Mouse (Mus musculus): ENCODE measurements around the gene Tnfaip3. TPM values are rescaled to one million over a fixed set of nuclear protein-coding genes. Genes with fewer than 3 reads are reported as not detected.

Tnfaip3 gene
- polyA plus RNA-seq, 1 experiment from 2014 or later = 3.5 TPM

- ATAC-seq (ENCODE audit: low FRiP score, low TSS enrichment) = peak; percentile 55; the same call in 1 of the 2 replicates
These were observed 55.5 kb downstream of the Tnfaip3 start for GRCm38 (mm10) chr10:18959777-18960492.

GRCm38 (mm10) chr10:18953706-18954071 lies 61.8 kb downstream of the Tnfaip3 start:
- H3K27ac ChIP-seq (ENCODE audit: low read depth, low read length) = no peak overlapping the region
- no peaks in the 10 kb centered on the region for H3K4me1 ChIP-seq (ENCODE audit: control insufficient read depth, insufficient read depth, low read length)
- no peak overlapping the region for H3K4me2 ChIP-seq (replicated peaks; ENCODE audit: low read depth, low read length)
- 26% methylated on average over 1 of the region's 1 CpGs for WGBS
- no peak overlapping the region for H3K4me3 ChIP-seq (ENCODE audit: low read length)
- no peaks in the 10 kb centered on the region for H3K36me3 ChIP-seq (ENCODE audit: control insufficient read depth, insufficient read depth, low read length)
- H3K9me3 ChIP-seq (ENCODE audit: control insufficient read depth, low read length) = no peaks in the 10 kb centered on the region
- H3K9ac ChIP-seq (ENCODE audit: low read depth, low read length) = no peak overlapping the region
- H3K27me3 ChIP-seq (ENCODE audit: control insufficient read depth, insufficient read depth, low read length) = no peaks in the 10 kb centered on the region
- peak; percentile 60; the same call in 1 of the 2 replicates for ATAC-seq (ENCODE audit: low FRiP score, low TSS enrichment)

More at GRCm38 (mm10) chr10:18959777-18960492, 55.5 kb downstream of the Tnfaip3 start:
- Histone ChIP-seq H3K4me1 (ENCODE audit: control insufficient read depth, insufficient read depth, low read length) (no peaks in the 10 kb centered on the region), H3K9ac (ENCODE audit: low read depth, low read length) (no peak overlapping the region), H3K4me3 (ENCODE audit: low read length) (no peak overlapping the region), H3K36me3 (ENCODE audit: control insufficient read depth, insufficient read depth, low read length) (no peaks in the 10 kb centered on the region), H3K9me3 (ENCODE audit: control insufficient read depth, low read length) (no peaks in the 10 kb centered on the region), H3K27me3 (ENCODE audit: control insufficient read depth, insufficient read depth, low read length) (no peaks in the 10 kb centered on the region), H3K27ac (ENCODE audit: low read depth, low read length) (no peak overlapping the region), H3K4me2 (replicated peaks; ENCODE audit: low read depth, low read length) (no peak overlapping the region)
- 47% methylated on average over 14 of the region's 14 CpGs for WGBS

DNA sequence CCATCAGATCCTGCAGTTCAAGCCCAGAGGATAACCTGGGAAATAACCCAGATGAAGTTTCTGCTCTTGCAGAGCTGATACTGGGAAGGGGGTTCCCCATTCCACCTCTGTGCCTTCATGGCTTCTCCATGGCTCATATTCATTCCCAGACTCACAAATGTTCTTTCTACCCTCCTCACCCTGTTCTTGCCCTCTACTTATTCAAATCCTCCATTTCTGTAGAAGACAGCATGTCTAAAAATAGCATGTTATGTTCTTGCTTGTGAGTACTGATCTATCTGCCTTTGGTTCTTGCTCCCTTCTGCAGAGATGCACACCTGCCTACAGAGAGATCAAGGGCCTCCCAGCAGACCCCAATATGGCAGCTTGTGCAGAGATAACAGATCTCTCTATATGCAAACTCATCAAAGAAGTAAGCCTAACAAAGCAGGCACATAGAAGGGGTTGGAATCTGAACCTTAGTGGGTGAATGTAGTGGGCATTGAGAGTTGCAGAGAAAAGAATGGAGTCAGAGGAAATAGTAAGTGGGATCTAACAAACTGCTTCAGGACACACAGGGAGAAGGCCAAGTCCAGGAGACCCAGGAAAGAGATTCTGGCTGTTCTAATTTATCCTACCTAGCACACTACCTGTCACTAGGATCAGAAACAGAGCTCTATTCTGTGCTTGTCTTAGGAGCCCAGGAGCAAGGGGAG lies 62.3 kb downstream of the Tnfaip3 start:
- H3K4me2 ChIP-seq (replicated peaks; ENCODE audit: low read depth, low read length) = no peak overlapping the region
- no peaks in the 10 kb centered on the region for H3K9me3 ChIP-seq (ENCODE audit: control insufficient read depth, low read length)
- no peaks in the 10 kb centered on the region for H3K4me1 ChIP-seq (ENCODE audit: control insufficient read depth, insufficient read depth, low read length)
- H3K4me3 ChIP-seq (ENCODE audit: low read length) = no peak overlapping the region
- H3K27ac ChIP-seq (ENCODE audit: low read depth, low read length) = no peak overlapping the region
- no peak for ATAC-seq (ENCODE audit: low FRiP score, low TSS enrichment)
- no peaks in the 10 kb centered on the region for H3K36me3 ChIP-seq (ENCODE audit: control insufficient read depth, insufficient read depth, low read length)
- H3K27me3 ChIP-seq (ENCODE audit: control insufficient read depth, insufficient read depth, low read length) = no peaks in the 10 kb centered on the region
- H3K9ac ChIP-seq (ENCODE audit: low read depth, low read length) = no peak overlapping the region

Other genes with a start within 250 kb of the Tnfaip3 start
- gene Gm4922, start 228.9 kb downstream of the Tnfaip3 start, polyA plus RNA-seq (2014; fragmentation: Nextera tagmentation; extraction: Ambion mirVana) = not detected in 2 replicates
- gene Perp, start 170.6 kb downstream of the Tnfaip3 start, polyA plus RNA-seq (2014; fragmentation: Nextera tagmentation; extraction: Ambion mirVana) = 4.2 and 7.6 TPM in 2 replicates